Mouse (Mus musculus) adrenal gland, adult (tissue): ENCODE results near the gene Pak1.
A peak's percentile ranks its signal among the peaks of the same experiment; 100 is the strongest.

Experiments used
- DNase-seq, 2 experiments: peaks; one replicate each; pipeline ENCODE4 v3.0.0; 2022 to 2023; ENCODE audit warnings: low spot score in 1 of 2; ENCODE audit not compliant: inconsistent age in 2 of 2

The Pak1 gene

DNA sequence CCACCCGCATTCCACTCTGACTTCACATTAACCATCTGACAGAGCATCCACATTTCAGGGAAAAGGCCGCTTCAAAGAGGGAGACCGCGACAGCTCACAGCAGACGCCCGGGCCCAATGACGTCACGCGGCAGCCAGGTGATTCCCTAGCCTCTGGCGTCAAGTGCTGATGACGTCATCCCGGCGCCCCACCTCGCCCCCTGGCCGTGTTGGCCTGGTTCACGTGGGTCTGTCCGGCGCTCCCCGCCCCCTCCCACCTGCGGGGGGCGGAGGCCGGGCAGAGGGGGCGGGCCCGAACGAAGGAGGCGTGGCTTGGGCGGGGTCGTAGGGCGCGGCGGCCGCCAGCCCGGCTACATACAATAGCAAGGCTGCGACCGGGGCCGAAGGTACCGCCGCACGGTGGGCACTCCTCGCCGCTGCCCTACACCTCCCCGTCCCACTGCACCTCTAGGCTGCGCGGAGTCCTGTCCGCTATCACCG lies at the start of gene Pak1:
TSS of gene Pak1 (plus strand) at position 352 of the 479 bp plus-strand sequence.
- DNase-seq, result peak; percentile 88 to 95

DNA sequence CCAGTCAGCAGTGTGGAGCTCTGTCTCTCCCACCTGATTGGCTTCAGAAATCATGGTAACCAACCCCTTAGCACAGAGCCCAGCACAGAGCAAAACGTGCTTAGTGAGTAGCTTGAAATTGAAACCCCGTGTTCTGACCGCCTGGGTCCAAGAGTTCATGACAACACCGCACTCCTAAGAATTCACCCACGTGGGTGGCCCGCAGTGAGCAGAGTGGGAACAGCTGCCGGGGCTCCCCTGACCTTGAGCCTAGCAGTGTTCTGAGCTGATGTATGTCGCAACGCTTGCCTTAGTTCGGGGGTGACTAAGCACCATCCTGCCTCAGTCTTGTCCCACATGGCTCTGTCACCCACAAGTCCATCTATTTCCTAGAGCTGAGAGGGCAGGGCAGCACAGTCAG lies 47.4 kb upstream of the Pak1 start:
- peak; percentile 86 to 89 for DNase-seq

- DNase-seq, result no peak
These were observed 46.5 kb upstream of the Pak1 start for GRCm38 (mm10) chr7:97741756-97742291.

DNA sequence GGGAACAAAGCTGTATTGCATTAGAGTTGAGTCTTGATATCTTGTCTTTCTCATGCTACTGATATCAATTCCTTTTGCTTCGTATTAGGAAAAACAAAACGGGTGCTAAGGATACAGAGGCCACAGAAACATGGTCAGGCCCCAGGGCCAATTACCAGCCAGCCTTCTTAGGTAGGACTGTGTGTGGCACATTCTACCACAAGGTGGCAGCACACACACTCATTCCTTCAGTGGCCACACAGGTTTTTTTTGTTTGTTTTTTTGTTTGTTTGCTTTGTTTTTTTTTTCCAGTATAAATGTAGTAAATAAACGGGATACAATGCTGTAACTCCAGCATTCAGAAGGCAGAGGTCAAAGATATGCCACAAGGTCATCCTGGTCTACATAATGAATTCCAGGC lies 43.0 kb upstream of the Pak1 start:
- DNase-seq, result peak in 1 of 2 experiments; percentile 80

DNA sequence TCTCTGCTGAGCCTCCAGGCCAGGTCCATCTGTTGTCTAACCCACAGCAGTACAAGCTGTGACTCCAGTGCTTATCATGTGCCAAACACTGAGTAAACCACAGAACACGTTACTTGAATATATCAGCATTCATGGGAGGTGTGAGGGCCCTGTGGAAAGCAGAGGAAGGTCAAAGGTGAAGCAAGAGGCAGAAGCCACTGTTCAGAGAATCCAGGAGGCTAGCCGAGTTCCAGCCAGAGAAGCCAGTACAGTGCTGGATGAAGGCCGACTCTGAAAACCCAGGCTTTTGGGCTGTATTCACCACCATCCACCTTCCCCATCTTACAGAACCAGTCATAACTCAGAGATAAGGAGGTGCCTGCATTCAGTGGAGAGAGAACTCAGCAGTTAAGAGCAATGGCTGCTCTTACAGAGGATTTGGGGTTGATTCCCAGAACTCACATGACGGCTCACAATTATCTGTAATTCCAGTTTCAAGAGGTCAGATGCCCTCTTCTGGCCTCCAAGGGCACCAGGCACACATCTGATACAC lies 41.1 kb upstream of the Pak1 start:
- DNase-seq, result no peak

GRCm38 (mm10) chr7:97747787-97748497 lies 40.4 kb upstream of the Pak1 start:
- peak; percentile 89 to 95 for DNase-seq

DNA sequence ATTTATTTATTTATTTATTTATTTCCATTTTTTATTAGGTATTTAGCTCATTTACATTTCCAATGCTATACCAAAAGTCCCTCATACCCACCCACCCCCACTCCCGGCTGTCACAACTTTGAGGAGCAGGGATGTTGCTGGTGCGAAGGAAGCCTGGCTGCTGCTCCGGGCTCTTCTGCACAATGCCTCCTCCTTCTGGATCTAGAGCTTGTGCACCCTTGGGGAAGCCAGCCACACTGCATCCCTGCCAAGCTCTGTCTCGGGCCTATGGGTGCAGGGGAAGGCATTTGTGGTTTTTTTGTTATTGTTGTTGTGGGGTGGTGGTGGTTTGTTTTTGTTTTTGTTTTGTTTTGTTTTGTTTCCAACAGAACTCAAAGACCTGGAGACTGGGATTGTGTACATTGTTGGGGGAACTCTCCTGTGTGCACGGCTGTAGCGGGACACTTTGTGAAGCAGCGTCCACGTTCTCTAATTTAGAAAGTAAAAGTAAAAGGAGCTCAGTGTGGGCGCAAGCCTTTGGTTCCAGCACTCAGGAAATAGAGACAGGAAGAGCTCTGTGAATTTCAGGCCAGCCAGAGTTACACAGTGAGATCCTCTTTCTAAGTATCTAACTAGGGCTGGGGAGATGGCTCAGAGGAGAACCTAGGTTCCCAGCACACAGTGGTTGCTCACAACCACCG lies 39.7 kb upstream of the Pak1 start:
- DNase-seq, result peak; percentile 40 to 74

DNA sequence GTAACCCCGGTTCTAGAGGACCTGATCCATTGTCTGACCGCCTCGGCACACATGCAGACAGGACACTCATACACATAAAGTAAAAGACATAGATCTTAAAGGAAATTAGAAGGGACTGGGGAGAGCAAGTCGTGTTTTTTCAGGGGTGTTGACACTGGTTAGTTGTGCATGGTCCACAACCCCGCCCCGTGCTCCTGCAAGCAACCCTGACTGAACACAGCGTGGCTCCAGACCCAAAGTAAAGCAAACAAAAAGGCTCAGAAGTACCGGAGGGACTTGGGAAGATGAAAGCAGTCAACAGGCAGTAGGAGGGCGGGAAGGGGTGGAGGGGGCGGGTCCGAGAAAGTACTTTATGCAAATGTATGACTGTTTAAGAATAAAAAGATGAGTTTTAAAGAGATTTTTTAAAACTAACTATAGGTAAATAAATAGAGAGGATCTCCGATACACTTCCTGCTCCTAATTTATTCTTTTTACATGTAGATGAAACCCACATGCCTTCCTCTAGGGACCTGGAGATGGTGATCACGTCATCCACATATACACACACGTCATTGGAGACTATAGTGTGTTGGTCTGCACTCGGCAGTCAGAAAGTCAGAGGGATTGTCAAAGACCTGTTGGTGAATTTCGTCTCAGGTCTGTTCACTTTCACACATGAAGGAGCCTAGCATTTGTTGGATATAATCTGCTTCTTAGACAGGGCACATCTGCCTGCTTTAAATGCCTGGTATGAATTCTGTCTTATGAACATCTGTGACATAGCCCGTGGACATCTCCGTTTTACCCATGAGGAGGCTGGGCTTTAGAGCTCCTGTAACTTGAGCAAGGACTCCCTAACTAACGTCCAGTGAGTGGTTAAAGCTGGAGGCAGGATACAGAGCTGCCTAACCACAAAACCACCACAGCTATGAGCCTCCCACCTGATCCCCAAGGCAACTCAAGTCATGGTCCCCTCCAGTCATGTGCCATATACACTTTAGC lies 38.8 kb upstream of the Pak1 start:
- no peak for DNase-seq

- DNase-seq, result peak in 1 of 2 experiments; percentile 73
These were observed 31.1 kb upstream of the Pak1 start for GRCm38 (mm10) chr7:97756967-97757881.

DNA sequence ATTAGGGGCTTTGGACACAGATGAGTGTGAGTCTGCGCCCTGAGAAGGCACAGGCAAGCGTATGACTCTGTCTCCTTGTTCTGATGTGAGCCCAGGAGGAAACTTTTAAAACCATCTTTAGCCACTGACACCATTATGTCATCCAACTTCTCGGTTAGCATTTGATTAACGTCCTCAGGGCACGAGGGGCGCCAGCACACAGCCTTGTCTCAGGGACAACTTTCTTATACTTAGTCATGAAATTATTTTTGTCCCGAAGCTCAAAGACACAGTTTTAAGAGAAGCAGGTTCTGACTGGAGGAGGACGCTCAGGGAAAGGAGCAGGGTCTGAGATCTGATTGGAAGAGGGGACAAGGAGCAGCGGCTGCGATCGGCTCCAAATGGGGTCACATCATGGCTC lies 23.8 kb upstream of the Pak1 start:
- DNase-seq, result peak; percentile 78 to 88

GRCm38 (mm10) chr7:97765181-97765962 lies 23.0 kb upstream of the Pak1 start:
- peak; percentile 78 to 92 for DNase-seq

DNA sequence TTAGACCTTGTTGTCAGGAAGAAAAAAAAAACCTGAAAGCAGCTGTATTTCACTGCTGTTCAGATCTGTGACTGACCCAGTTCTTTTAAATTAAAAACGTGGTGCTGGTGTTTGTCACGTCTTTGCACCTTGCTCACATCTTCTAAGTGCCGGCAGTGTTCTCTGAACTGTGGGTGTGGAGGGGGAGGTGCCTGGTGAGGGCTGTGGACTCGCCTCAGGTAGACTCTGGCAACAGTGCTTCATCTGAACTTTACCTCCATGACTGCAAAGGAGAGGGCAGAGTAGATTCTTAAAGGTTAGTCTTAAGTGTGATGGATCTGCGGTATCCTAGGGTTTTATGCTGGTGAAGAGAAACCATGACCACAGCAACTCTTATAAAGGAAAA lies 22.4 kb upstream of the Pak1 start:
- DNase-seq, result no peak

DNA sequence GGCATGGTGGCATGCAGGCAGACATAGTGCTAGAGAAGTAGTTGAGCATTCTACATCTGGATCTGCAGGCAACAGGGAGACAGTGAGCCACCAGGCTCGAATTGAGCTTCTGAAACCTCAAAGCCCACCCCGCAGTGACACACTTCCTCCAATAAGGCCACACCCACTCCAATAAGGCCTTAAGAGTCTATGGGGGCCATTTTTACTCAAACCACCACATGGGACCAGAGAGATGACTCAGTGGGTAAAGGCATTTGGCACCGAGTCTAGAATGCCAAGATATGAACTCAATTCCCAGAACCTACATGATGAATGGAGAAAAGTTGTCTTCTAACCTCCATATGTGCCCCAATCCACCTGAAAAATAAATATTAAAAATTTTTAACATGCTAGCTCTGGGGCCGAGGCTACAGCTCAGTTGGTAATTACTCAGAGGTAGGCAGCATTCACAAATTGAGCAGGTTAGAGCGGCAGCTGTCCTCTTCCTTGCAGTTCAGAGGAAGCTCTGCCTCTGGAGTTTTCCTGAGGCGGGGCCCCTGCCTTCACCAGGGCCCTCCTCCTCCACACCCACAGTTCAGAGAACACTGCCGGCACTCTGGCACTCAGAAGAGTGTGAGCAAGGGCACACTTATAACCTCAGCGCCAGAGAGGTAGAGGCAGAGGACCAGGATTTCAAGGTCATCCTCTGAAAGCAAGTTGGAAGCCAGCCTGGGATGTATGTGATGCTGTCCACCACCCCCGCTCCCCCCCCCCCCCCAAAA lies 21.8 kb upstream of the Pak1 start:
- DNase-seq, result no peak

GRCm38 (mm10) chr7:97767841-97768240 lies 20.5 kb upstream of the Pak1 start:
- no peak for DNase-seq

- no peak for DNase-seq
These were observed 19.3 kb upstream of the Pak1 start for GRCm38 (mm10) chr7:97769020-97769419.

DNA sequence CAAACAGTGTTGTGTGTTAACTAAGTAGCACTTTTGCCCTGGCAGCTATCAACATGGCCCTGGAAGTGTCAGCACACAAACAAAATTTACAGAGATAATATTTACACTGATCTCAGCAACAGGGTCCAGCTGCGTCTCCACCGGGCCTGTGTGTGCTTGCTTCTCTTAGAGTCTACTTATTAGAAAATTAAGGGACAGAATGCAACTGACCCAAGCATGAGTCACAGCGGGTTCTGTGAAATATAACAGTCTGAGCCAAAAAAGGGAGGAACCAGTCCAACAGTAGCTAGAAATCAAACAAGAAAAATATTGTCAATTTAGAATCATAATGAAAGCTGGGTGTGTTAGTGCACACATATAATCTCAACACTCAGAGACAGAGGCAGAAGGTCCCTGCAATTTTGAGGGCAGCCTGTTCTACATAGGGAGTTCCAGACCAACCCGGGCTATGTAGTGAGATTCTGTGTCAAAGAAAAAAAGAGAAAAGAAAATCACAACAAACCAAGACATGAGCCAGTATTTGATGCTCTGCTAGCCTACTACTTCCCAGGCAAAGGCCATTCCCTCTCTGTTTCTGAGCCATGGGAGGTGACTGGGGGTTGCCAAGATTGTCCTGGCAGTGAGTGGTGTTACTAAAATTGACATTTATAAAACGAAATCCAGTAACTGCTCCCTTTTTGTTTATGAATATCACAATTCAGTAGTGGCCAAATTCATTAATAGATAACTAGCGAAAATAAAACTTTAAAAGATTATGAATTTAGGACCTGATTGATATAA lies 17.3 kb upstream of the Pak1 start:
- DNase-seq, result peak; percentile 39 to 81

DNA sequence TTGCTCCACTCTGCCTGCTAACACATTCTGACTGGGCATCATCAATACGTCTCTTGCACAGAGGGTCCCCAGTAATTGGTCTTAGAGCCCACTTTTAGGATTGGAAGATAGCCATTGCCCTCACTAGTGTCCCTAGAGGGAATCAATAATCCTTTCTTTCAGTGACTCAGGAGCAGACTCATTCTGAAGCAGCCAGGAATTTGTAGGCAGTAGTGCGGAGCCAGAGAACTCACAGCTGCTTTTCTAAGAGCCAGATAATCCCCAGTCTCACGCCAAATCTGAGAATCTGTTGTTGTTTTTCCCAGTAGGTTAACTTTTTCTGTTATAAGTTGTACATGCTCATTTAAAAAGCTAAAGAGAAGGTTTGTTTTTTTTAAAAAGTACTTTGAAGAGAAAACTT lies 13.0 kb upstream of the Pak1 start:
- DNase-seq, result no peak
